Mouse (Mus musculus) ZHBTc4 (cell line): ENCODE measurements around the gene Xrcc6.
"Not testable (repeated sequence)": the region's sequence is repeated elsewhere in the genome, so short reads cannot be mapped to it uniquely, and the experiment has no call there.

Experiments used
- DNase-seq: peaks from one replicate; pipeline ENCODE4 v3.0.0-alpha.2; 2011; ENCODE audit warnings: low read depth, low spot score

The Xrcc6 gene

DNA sequence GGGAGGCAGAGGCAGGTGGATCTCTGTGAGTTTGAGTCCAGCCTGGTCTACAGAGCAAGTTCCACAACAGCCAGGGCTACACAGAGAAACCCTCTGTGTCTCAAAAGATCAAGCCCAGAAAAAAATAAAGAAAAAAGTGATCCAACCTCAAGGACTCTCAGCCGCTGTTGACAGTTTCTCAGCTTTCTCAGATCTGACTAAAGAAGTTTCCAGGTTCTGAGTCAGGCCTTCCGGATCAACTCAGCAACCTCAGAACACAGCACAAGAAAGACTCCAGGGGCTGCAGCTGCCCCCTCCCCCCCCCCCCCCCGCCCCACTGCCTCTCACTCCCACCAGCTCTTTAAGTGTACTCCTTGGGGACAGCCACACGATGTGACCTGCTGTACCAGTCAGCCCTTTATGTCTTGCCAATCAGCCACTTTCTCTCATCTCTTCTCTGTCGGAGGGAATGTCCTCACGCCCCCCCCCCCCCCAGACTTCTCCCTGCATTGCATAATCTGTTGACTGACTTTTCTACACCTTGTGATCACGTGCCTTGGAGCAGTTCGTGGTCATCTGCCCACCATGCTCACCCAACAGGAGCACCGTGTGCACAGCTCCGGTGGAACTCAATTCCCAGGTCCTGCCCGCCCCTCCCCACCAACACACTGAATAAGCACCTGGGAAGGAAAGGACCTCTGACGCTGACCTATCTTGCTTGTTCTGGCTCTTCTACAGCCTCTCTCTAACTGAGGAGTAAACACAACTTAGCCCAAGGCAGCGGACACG, 21.4 kb upstream of the Xrcc6 start:
- DNase-seq, result no peak

DNA sequence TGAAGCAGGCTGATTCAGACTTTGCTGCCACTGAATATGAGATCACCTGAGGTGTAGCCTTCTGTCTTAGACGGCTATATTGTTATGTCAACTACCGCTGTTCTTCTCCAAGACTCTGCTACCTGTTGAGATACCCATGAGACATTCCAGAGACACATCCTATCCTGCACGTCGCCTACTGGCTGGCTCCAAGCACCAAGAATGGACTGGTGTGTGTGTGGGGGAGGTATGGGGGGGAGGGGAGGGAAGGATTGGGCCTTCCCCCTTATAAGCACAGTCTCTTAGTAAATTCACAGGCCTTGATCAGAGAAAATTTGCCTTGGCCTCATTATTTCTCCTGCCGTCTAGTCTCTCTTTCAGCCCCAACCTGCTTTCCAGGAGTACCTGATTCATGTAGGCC, 19.8 kb upstream of the Xrcc6 start:
- peak; percentile 73 for DNase-seq

DNA sequence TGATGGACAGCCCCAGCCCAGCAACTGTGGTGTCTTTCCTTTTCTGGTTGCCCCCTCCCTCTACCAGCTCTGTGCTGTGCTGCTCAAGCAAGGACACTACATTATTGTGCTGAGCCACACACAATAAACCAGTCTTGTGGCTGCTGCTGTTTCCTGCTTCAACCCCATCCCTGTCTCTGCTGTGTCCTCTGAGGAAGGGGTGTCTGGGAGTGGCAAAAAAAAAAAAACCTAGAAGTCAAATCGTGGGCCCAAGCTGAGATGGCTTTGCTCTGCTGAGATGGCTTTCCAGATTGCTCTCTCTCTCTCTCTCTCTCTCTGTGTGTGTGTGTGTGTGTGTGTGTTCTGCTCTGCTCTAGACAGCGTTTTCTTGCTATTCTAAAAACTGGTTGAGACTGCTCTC, 19.2 kb upstream of the Xrcc6 start:
- DNase-seq, result no peak

DNA sequence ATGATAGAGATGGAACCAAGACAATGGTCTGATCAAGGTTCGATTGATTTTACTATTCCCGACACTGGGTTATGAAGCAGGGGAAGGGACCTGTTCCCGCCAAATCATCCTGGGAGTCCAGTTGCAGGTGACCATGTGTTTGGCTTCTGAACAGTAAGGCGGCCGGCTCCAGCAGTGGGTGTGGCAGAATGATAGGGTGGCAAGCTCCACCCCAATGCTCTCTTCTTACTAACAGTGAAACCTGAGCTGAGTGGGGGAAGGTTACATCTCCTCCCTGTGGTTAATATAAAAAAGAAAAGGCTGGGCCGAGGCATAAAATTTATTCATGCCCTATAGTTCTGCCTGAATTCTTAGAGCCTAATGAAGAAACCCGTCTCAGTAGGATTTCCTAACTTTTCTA, 18.5 kb upstream of the Xrcc6 start:
- DNase-seq, result peak; percentile 88

DNA sequence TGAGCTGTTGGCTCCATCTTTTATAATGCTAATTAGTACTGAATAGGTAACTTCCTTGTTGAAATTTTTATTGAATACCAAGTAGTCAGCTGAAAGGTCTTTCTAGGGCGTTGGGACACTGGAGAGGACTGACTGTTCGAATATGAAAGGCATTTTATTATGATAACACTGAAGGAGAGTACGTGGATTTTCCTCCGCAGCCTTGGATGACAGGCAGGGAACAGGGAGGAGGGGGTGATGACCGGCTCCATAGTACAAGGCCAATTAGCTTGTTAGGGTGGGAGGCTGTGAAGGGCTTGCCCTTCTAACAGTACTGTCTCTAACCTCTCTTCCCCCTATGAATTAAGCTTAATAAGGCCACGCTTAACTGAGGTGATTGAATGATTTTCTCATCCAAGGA, 18.0 kb upstream of the Xrcc6 start:
- peak; percentile 76 for DNase-seq

DNA sequence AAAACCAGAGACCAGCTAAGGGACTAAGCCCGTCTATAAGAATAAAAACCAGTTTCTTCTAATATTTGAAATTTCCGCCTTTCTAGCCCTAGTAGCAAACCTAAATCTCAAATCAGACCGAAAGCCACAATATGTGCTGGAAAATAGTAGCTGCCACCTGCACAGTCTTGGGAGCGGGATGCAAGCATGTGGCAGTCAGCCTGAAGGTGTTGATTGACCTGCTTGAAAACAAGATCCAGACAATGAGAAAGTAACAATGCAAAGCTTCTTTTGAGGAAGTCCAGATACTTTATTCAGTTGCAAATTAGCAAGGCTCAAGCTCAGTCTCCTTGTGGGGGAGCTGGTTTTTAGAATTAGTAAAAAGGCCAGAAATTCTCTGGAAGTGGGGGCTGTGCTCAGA, 17.1 kb upstream of the Xrcc6 start:
- DNase-seq, result peak; percentile 64

DNA sequence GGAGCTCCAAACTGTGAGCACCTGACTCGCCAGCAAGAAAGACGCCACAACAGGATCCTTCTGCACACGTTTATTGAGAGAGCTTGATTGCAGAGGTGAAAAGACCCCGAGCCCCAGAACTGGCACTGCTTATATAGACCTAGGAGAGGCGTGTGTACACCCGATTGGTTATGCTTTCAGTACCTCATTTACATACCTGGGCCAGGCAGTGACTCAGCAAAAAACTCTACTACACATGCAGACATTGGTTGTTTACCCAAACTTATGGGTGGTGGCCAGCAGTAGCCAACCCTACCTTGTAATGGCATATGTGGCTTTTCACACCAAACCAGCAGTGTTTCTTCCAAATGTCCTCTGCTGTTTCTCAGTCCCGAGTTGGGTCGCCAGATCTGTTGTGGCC, 12.5 kb upstream of the Xrcc6 start:
- DNase-seq, result not testable (repeated sequence)

DNA sequence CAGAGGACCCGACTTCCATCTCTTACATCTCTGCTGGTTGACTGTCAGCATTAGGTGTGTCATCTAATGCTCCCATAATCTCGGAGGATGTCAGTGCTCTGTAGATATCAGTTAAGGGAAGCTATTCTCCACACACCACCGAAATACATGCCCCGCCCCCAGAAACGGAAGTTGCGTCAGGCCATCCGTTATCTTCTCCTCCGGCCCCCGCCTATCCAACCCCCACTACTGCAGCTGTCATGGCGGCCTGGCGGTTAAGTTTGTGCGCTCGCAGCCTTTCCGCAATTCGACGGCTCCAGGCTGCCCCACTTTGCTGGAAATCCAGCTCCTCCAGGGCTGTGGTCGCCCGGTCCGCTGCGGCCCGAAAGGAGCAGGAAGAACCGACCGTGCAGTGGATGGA, 7.3 kb upstream of the Xrcc6 start, which contains the start of gene 1700029P11Rik:
Gene 1700029P11Rik (plus strand): TSS at position 220 of the 400 bp plus-strand sequence.
- peak; percentile 78 for DNase-seq

DNA sequence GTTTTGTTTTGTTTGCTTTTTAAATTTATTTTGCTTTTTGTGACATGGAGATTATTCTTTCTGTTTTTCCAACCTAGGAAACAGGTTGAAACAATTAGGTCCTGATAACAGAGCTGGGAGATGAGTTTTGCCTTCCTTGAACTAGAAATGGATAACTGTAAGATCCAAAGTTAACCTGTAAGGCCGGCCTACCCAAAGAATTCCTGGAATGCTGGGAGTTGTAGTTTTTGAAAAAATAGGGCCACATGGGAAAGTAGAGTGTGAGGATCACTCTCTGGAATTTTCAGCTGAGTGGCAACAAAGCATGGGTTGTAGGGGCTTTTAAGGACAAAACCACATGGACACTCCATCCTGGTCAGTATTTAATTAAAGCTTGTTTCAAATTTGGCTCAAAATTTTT, 5.5 kb upstream of the Xrcc6 start:
- DNase-seq, result no peak

DNA sequence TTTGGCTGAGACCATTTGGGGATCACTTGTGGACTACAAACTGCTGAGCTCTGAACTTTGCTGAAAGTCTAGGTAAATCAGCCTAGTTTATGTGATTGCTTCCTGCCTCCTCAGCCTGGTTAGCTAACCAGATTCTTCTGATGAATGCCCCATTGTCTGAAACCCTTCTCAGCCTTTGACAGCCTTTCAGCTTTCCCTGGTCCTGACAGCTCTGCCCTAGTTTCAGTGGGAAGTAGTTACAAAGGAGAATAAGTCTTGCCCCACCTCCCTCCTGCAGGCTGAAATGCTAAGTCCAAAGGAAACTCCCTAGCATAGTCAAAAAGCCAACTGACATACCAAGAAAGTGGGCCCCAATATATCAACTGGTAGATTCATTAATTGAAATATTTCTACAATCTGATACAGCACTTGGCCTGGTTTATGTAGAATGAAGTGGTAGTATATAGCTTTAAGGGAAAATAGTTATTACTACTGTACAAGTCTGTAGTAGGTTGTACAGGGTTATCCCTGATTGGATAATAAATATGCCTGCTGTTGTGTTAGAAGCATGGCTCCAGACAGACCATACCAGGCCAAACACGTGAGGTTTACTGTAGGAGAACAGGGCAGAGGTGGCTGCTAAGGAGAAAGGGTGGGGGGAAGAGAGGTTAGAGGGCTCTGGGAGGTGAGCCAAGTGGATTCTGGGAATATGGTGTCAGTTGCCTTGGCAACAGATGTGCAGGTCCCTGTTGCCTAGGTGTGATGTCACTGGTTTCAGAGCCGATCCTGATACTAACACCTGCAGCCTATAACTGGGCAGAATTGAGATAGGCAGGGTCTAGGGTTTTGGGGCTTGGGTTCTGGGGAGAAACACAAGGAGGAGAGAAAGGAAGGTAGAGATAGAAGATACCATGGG, 2.1 kb upstream of the Xrcc6 start:
- DNase-seq, result peak; percentile 69

DNA sequence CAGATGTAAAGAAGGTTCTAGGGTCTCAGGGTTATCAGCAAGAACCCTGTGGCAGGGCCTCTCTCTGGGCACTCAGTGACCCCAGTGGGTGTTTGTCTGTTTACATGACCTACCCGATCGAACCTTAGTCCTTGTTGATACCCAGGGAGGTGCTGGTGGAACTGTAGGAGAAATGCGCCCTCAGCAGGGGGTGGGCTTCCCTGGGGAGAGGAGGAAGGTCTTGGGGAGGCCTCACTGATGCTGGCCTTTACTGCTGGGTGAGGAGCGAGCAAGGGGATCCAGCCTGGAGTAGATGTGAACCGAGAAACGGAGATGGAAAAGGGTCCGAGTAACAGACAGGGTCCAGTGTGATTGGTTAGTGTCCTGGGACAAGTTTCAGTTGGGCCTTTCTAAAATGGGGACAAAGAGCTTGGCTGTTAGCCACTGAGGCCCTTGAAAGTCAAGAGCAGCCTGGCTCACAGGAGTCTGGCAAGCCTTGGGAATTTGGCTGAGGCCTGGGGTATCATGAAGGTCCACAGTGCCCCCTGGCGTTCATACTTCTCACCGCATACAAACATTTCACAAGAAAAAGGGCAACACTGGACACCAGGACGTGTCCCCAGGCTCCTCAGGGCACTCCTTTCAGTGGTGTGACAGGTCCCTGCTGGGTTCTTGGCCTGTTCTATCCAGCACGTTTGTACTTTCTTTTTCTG, 1.9 kb downstream of the Xrcc6 start:
- peak; percentile 90 for DNase-seq

DNA sequence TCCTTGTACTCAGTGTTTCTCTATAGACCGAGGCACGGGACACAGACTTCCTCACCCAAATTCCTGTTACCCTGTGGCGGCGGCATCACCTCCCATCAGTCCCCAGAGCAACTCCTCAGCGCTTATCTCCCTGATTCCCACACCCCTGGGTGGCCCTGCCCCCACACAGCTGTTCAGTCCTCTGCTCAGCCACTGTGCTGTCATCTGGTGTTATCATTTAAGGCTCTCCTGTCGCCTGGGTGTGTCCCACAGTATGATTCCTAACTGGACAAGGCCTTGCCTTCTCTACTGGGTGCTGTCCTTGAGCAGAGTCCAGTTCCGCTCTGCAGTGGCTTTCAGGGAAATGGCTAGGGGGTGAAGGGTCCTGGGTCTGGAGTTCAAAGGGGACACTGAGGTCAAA, 2.9 kb downstream of the Xrcc6 start:
- DNase-seq, result no peak

DNA sequence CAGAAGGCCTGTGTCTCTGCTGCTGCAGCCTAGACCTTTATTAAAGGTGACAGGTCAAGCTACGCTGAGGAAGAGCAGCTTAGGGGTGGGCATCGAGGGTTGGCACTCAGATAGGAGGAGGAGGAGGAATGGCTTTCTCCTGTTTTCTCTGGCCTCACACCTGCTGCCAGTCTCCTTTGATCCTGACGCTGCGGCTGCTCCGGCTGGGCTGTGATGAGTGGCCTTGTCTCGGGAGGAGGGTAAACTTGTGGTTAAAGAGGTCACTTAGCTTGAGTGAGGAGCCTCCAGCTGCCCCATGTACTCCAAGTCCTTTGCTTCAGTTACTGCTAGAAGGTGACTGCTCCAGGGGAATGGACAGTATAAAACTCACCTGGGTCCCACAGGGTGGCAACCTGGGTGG, 6.4 kb downstream of the Xrcc6 start:
- DNase-seq, result no peak

DNA sequence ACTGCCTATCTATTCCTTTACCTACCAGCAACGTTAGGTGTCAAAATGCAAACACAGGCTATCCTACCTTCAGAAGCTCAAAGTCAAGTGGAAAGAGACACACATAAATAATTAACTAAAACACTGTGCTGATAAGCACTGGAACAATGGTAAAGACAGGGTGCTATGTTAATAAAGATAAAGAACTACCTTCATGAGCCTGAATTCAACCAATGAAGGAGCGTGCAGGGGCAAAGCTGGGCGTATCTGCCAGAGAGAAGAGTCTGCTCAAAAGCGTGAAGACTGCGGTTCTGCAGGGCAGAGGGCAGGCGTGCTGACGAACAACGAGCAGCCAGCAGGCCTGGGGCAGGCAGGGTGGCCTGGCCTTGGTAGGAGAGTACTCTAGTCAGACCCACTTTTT, 16.6 kb downstream of the Xrcc6 start:
- DNase-seq, result no peak

DNA sequence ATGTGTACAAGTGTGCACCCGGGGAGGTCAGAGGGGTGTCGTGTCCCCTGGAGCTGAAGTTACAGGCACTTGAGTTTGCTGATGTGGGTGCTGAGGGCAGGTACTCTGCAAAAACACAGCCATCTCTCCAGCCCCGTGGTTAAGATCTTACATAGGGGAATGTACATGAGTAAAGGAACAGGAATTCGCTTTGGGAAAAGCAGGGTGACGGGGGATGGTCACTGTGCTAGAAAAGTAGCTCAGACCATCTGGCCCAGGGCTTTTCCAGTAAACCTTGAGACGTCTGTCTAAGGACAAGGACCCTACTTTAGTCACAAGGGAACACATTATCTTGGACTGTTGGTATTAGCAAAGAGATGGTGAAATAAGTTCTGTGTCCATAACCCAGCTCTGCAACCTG, 24.3 kb downstream of the Xrcc6 start:
- DNase-seq, result no peak

DNA sequence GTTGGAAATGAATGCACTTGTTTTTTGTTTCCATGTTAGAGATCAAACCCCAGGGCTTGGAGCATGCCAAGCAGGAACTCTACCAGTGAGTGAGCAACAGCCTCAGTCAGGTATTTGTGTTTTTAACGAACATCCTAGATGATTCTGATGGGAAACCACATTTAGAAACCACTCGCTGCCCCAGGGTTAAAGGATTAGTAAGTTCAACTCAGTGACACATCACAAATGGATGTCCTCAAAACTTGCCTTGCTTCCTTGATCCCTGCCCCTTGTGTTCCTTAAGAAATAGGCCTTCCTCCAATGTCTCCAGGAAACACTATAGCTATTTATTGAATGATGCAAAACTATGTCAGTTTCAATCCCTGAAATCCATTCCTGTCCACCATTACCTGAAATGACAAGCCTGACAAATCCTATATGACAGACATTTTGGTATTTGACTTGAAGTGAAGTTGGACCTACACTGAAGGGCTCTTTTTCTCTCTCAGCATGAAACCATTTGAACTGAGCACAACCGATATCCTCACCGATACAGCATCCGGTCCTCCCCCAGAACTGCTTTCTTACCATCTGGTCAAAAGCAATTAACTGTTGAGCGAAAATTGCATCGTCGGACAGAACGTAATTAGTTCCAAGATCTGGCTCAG, 27.2 kb downstream of the Xrcc6 start:
- no peak for DNase-seq

DNA sequence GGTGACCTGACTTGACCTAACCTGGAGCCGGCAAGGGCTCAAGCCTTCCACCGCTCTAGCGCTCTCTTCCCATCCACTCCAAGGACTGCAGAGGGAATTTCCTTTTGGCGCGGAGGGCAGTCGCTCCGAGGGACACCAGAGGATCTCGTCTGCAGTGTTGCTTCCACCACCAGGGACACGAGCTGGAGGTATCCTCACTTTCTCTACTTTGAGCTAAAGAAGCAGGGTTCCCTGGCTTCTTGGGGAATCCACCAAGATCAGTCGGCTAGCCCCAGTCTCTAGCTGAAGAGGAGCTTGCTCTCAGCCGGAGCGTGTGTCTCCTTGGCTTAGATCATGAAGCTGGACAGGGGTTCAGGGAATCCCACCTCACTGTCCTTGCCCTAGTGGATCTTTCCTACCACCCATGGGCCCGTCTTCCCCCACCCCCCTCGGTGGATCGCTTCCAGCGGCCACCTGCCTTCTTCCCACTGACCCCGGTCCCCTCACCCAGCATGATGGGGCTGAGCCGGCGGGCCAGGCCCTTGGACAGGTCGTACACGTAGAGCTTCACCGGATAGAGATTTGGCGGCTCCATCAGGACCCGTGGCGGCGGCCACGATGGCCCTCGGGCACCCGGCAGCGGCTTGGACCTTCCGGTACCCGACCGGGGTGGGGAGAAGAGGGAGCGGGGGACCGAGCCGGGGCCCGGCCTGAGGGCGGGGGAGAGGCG, 27.9 kb downstream of the Xrcc6 start:
- DNase-seq, result peak; percentile 31

DNA sequence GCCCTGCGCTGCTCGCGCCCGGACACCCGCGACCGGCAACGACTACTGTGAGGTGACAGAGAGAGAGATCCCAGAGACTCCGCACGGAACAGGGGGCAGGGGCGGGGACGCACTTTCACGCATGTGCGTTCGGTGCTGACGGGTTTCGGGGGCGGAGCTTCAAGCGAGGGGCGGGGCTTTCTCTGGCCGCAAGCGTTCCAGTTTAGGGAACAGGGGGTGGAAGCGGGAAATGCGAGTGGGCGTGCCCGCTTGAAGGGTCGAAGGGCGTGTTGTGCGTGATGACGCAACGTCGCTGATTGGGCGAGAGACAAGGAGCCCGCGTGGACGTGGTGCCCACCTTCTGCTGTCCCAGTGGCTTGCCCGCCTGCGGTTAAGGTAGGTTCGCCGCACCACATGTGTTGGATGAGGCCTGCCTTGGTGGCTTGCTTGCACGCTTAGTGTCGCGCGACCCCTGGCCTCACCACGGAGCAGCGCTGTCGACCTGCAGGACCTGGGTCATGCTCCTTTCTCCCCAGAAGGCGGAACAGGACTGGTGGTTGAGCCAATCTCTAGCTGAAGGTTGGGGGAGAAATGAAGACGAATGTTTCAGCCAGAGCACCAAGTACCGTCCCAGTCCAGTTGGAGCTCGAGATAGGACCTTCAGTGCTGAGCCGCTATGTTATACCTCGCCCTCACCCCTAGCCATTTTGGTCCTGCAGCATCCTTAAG, 28.6 kb downstream of the Xrcc6 start:
- peak; percentile 99 for DNase-seq

DNA sequence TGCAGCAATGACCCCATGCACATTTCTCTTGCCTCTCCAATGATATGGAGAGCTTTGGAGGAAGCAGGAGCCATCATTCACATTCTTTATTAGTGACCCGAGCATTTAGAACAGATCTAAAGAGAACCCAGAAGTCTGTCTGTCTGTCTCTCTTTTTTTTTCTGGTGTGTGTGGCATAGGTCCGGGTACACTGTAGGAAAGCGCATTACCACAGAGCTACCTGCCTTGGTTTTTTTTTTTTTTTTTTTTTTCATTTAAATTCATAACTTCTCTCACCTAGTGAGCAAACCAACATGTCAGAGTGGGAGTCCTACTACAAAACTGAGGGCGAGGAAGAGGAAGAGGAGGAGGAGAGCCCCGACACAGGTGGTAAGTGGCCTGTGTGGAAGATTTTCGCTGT, 29.2 kb downstream of the Xrcc6 start:
- no peak for DNase-seq

DNA sequence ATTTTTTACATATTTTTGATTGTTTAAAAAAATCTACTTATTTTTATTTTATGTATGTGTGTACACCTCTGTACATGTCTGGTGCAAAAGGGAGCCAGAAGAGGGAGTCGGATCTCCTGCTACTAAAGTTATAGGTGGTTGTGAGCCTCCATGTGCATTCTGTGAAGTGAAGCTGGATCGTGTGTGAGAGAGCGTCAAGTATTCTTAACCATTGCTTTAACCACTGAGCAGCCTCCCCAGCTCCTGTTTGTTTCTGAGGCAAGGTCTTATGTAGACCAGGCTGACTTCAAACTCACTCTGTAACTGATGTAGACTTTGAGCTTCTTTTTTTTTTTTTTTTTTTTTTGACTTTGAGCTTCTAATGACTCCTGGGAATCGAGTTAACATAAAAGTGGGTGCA, 29.8 kb downstream of the Xrcc6 start:
- no peak for DNase-seq

DNA sequence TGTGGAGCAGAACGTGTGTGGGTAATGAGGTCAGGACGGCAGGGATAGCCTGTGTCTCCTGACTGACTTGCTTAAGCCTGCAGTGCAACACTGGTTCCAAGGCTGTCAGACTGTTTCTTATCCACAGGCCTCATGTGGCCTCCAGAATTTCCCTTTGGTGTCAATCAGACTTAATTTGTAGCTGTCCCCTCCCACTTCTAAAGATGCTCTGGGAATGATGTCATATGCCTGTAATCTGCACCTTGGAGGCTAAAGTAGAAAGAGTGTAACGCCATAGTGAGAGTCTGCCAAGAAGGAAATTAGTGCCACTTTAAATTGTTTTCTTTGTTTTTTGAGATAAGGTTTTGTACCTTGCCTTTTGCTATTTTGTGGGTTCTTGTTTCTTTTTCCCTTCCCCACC, 31.7 kb downstream of the Xrcc6 start:
- DNase-seq, result no peak
